Mouse (Mus musculus): ENCODE results near the gene Rin2.

GRCm38 (mm10) chr2:145701605-145702335 lies 26.8 kb downstream of the Rin2 start:
- TF ChIP-seq CTCF (IDR thresholded peaks at IDR 0.05; ENCODE audit: borderline replicate concordance, insufficient read depth, low read depth, low read length) = no peak
- no peak for TF ChIP-seq POLR2A (IDR thresholded peaks at IDR 0.05; ENCODE audit: borderline replicate concordance, insufficient read depth, low read length)
